Mouse (Mus musculus): ENCODE data around the gene Gm3164.
"Not testable (repeated sequence)": the region's sequence is repeated elsewhere in the genome, so short reads cannot be mapped to it uniquely, and the experiment has no call there.

Gene Gm3164

GRCm38 (mm10) chr14:4414965-4415835 lies at the start of gene Gm3164:
Gm3164 (plus strand) TSS chr14:4415448.
- not testable (repeated sequence) for DNase-seq (ENCODE audit: low read depth in 1 of 2, low spot score in 2 of 2)

GRCm38 (mm10) chr14:4368991-4369390 lies 46.3 kb upstream of the Gm3164 start:
- DNase-seq (ENCODE audit: low read depth in 1 of 2, low spot score in 2 of 2), result not testable (repeated sequence)

DNA sequence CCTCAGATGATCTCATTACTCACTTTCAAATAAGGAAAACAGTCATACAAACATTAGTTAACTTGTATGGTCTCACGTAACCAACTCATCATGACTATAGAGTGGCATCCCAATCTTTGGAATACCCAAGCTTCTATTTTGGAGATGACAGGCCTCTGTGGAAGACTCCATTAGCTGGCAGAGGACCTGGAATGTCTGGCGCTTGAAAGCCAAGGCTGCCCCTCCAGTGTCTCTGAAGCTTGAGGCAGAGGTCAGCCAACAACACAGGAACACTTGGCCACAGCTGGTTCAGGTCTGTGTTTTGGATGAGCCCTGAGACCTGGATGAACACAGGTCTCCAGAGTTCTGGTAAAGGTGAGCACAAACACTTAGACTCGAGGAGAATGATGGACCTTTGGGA lies 45.6 kb upstream of the Gm3164 start:
- DNase-seq (ENCODE audit: low read depth in 1 of 2, low spot score in 2 of 2), result not testable (repeated sequence)

DNA sequence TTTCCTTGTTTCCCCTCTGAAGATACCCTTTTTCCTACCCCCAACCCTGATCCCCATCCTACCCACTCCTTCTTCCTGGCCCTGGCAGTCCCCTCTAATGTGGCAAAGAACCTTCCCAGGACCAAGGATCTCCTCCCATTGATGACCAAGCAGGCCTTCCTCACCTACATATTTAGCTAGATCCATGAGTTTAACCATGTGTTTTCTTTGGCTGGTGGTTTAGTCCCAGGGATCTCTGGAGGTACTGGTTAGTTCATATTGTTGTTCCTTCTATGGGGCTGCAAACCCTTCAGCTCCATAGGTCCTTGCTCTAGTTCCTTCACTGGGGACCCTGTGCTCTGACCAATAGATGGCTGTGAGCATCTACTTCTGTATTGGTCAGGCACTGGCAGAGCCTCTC lies 37.4 kb upstream of the Gm3164 start:
- DNase-seq (ENCODE audit: low read depth in 1 of 2, low spot score in 2 of 2), result not testable (repeated sequence)

DNA sequence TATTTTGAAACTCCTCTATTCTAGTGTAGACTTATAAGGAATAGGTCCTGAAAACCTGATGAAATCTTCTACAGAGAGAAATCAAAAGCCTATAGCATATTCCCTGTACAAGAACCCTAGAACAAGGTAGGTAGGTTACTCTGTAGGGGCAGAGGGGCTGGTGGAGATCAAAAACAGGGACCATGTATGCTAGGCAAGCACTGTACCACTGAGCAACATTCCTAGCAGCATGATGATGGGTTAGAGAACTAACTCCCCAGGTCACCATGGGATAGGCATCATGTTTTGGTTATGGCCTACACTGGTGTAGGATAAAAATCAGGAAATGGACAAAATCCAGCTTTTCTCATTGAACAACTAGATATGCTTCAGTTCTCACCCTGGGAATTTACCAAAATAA lies 29.6 kb upstream of the Gm3164 start:
- DNase-seq (ENCODE audit: low read depth in 1 of 2, low spot score in 2 of 2), result not testable (repeated sequence)

DNA sequence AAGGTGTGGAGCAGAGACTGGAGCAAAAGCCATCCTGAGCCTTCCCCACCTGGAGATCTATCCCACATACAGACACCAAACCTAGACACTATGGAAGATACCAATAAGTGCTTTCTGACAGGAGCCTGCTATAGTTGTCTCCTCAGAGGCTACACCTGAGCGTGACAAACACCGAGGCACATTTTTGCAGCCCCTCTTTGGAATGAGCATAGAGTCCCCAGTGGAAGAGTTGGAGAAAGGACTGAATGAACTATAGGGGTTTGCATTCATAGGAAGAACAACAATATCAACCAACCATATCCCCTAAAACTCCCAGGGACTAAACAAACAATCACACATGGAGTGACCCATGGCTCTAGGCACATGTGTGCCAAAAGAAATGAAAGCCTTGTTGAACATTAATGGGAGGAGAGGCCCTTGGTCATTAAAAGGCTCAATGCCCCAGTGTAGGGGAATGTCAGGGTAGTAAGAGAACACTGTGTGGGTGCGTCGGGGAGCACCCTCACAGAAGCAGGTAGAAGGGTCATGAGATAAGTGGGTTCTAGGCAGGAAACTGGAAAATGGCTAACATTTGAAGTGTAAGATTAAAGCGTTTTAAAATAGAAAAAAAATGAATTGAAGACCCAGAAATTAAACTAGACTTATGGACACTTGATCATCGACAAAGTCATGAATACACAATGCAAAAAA lies 22.3 kb upstream of the Gm3164 start:
- not testable (repeated sequence) for DNase-seq (ENCODE audit: low read depth in 1 of 2, low spot score in 2 of 2)

- not testable (repeated sequence) for DNase-seq (ENCODE audit: low read depth in 1 of 2, low spot score in 2 of 2)
Observed at GRCm38 (mm10) chr14:4397226-4397625, 18.0 kb upstream of the Gm3164 start, which contains the start of gene Gm3159. Gm3159 (plus strand) TSS chr14:4397526.

DNA sequence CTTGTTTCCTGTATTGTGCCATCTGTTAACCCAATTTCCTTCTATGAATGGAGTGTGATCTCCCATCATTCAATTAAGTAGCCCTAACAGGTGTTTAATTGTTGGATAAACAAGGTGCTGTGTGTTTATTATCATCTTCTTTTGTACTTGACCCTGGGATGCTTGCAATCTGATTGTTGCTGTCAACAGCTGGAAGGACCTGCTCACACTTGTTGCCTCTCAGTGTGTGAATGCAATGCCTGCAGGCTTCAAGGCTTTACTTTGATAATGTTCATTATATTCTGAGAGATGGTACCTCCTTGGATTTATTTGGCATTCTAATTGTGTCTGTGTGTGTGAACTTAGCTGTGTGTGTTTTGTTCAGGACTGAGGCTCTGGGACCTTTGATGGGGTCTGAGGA lies 16.6 kb upstream of the Gm3164 start:
- not testable (repeated sequence) for DNase-seq (ENCODE audit: low read depth in 1 of 2, low spot score in 2 of 2)

DNA sequence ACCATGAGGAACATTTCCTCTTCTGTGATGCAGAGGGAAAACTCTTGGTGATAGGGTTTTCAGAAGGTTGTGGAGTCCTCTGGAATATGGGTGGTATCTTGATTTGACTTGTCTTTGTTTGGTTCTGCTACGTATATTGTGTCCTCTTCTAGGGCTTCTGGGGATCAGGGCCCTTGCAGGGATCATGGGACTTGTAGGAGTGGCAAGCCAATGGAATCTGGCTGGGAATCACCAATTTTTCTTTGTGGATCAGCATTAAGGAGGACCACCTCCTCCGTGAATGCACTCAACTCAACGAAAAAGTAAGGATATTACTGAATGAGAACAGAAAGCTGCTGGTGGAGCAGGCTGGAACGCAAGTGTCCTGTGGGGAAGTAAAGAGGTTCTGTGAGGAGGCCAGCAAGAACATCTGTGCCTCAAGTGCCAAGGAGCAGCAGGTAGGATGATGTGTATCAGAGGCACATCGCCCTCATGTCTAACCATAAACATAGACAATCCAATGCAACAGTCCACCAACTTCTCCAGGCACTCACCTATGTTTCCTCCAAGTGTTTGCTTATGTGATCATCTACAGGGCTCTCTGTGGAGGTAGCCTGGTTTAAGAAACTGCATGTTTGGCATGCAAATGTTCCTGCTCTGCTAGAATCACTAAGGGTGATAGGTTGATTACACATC lies 15.0 kb upstream of the Gm3164 start:
- DNase-seq (ENCODE audit: low read depth in 1 of 2, low spot score in 2 of 2), result not testable (repeated sequence)

- DNase-seq (ENCODE audit: low read depth in 1 of 2, low spot score in 2 of 2), result not testable (repeated sequence)
Observed at GRCm38 (mm10) chr14:4401245-4401644, 14.0 kb upstream of the Gm3164 start.

GRCm38 (mm10) chr14:4403840-4404239 lies 11.4 kb upstream of the Gm3164 start:
- DNase-seq (ENCODE audit: low read depth in 1 of 2, low spot score in 2 of 2), result not testable (repeated sequence)

DNA sequence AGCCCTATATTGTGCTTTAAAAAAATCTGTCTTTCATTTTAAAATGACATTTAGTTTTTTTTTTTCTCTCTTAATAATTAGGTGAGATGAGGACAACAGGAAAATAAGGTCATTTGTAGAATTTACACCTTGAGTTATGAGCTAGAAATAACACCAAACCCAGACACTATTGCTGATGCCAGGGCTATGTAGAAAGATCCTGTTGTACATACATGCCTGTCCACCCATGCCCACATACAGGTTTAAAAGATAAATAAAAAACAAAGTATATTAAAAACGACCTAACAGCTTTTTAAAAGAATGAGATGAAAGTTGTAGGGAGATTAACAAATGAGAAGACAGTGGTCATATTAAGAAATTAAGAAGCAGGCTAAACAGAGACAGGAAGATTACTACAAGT lies 5.3 kb upstream of the Gm3164 start:
- DNase-seq (ENCODE audit: low read depth in 1 of 2, low spot score in 2 of 2), result not testable (repeated sequence)

- DNase-seq (ENCODE audit: low read depth in 1 of 2, low spot score in 2 of 2), result not testable (repeated sequence)
Observed at GRCm38 (mm10) chr14:4430692-4431091, 15.4 kb downstream of the Gm3164 start, which contains the start of gene Gm3173. Gm3173 (plus strand) TSS chr14:4430992.

GRCm38 (mm10) chr14:4481445-4481844 lies 66.2 kb downstream of the Gm3164 start, which contains the start of gene Gm3182:
Gm3182 (plus strand) TSS chr14:4481745.
- not testable (repeated sequence) for DNase-seq (ENCODE audit: low read depth in 1 of 2, low spot score in 2 of 2)

All from monocyte, adult 2 months (primary cell).